Mouse (Mus musculus) bone marrow macrophage, adult 2 months (primary cell): ENCODE results near the gene Ndufb6.

ENCODE experiments used
- CTCF ChIP-seq: IDR thresholded peaks from 2 replicates; pipeline ENCODE4 v1.5.1; 2012; ENCODE audit warnings: low read depth, mild to moderate bottlenecking, low read length, moderate library complexity
- POLR2A ChIP-seq: IDR thresholded peaks from 2 replicates; pipeline ENCODE4 v1.6.1; 2012; ENCODE audit warnings: mild to moderate bottlenecking, low read depth, low read length, borderline replicate concordance

- TF ChIP-seq POLR2A (no peak), CTCF (no peak)
Observed at GRCm38 (mm10) chr4:40241928-40242327, 37.3 kb downstream of the Ndufb6 start.
